Mouse (Mus musculus) embryonic facial prominence, embryonic 14.5 days (tissue): ENCODE data around the gene Ccar1. TPM values are rescaled to one million over a fixed set of nuclear protein-coding genes. Genes with fewer than 3 reads are reported as not detected.
"Not testable (repeated sequence)": the region's sequence is repeated elsewhere in the genome, so short reads cannot be mapped to it uniquely, and the experiment has no call there.

Experiments
- ATAC-seq: fragments of 200-750 bp; cut with Nextera tagmentation; 2 replicates; pipeline ENCODE4 v1.8.0; 2017; ENCODE audit warnings: low read depth, moderate number of reproducible peaks, moderate TSS enrichment
- DNase-seq: peaks from one replicate; pipeline ENCODE4 v3.0.0-alpha.2; 2015; ENCODE audit warnings: low spot score
- H3K27ac ChIP-seq: fragments of 300-500 bp; sonication (generic); replicated peaks from 2 replicates; pipeline ENCODE4 v1.5.1; 2014; ENCODE audit warnings: low read depth, mild to moderate bottlenecking, low read length, moderate library complexity
- H3K27me3 ChIP-seq: fragments of 300-500 bp; sonication (generic); replicated peaks from 2 replicates; pipeline ENCODE4 v1.6.1; 2014; ENCODE audit warnings: low read length; ENCODE audit not compliant: control insufficient read depth, insufficient read depth
- H3K36me3 ChIP-seq: fragments of 300-500 bp; sonication (generic); 2 replicates; pipeline ENCODE4 v1.6.1; 2014; ENCODE audit warnings: low read length, mixed read lengths; ENCODE audit not compliant: control insufficient read depth, insufficient read depth
- H3K4me1 ChIP-seq: fragments of 300-500 bp; sonication (generic); 2 replicates; pipeline ENCODE4 v1.6.1; 2014; ENCODE audit warnings: antibody characterized with exemption, low read length; ENCODE audit not compliant: control insufficient read depth, insufficient read depth
- H3K4me2 ChIP-seq: fragments of 300-500 bp; sonication (generic); 2 replicates; pipeline ENCODE4 v1.6.1; 2014; ENCODE audit warnings: low read depth, mild to moderate bottlenecking, low read length, moderate library complexity, mixed read lengths
- H3K4me3 ChIP-seq: fragments of 300-500 bp; sonication (generic); 2 replicates; pipeline ENCODE4 v1.5.1; 2014; ENCODE audit warnings: low read depth, mild to moderate bottlenecking, low read length
- H3K9ac ChIP-seq: fragments of 300-500 bp; sonication (generic); 2 replicates; pipeline ENCODE4 v1.6.1; 2014; ENCODE audit warnings: low read depth, mild to moderate bottlenecking, low read length, moderate library complexity, mixed read lengths
- H3K9me3 ChIP-seq: fragments of 300-500 bp; sonication (generic); 2 replicates; pipeline ENCODE4 v1.6.1; 2016; ENCODE audit warnings: low read length; ENCODE audit not compliant: control insufficient read depth
- WGBS: fragments of 180-500 bp; shearing (Covaris S2); extraction: QIAGEN DNeasy Blood & Tissue Kit; methylation state at CpG from one replicate; pipeline ENCODE4 v1.1.7; 2014; 5-methylcytosine and 5-hydroxymethylcytosine counted together
- polyA plus RNA-seq: library from polyadenylated mRNA; unstranded; fragments of >200 nt; fragmentation: Nextera tagmentation; extraction: Ambion mirVana; gene quantifications from 2 replicates; pipeline ENCODE4 v1.2.1, GENCODE M21; 2014

Ccar1 gene
- polyA plus RNA-seq, 1 experiment from 2014 or later: 103 TPM

DNA sequence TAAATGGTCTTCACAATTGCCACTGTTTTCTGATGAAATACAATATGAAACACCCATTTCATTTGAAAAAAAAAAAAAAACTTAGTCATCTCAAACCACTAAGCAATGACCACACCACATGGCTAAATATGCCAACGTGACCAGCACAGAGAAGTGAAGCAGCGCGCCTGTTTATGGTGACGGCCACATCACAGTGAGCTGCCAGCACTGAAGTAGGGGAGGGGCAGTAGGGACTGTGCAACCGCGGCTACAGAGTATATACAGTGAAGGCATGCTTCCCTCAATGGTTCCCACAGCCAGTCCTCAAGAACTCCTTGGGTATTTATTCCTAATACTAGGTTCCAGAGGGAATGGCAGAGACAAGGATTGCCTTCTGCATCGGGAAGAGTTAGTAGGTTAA is 16.2 kb upstream of the Ccar1 start:
- DNase-seq: no peak
- Histone ChIP-seq H3K27ac (no peak overlapping the region), H3K9me3 (no peaks in the 10 kb centered on the region), H3K4me1 (no peaks in the 10 kb centered on the region), H3K4me3 (no peak overlapping the region), H3K4me2 (no peak overlapping the region), H3K36me3 (peaks cover 22% of the 10 kb centered on the region), H3K9ac (no peak overlapping the region), H3K27me3 (no peaks in the 10 kb centered on the region)
- WGBS: 90% methylated on average over 7 of the region's 7 CpGs
- ATAC-seq: no peak

DNA sequence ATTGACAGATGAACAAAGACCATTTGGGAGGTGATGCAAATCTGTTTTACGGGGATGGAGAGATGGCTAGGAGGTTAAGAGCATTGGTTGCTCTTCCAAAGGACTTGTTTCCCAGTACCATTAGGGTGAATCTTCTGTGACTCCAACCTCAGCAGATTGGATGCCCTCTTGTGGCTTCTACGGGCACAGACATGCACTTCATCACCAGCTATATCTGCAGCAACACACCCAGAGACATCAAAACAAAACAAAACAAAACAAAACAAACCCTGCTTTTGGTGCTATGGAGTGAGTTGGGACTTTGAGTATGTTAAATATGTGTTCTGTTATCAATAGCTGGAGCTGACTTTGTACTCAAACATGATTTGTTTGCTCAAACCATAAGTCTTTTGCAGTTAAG is 12.0 kb upstream of the Ccar1 start:
- Histone ChIP-seq H3K27me3 (no peaks in the 10 kb centered on the region), H3K9me3 (no peaks in the 10 kb centered on the region), H3K4me2 (no peak overlapping the region), H3K27ac (no peak overlapping the region), H3K4me3 (no peak overlapping the region), H3K36me3 (0 out of 2 replicates have a peak, but pooled peaks cover 11% of the 10 kb centered on the region), H3K9ac (no peak overlapping the region), H3K4me1 (no peaks in the 10 kb centered on the region)
- ATAC-seq (no peak), DNase-seq (no peak)
- WGBS: 88% methylated on average over 2 of the region's 2 CpGs

GRCm38 (mm10) chr10:62803296-62803695 is 11.2 kb upstream of the Ccar1 start:
- 95% methylated on average over 2 of the region's 2 CpGs for WGBS

DNA sequence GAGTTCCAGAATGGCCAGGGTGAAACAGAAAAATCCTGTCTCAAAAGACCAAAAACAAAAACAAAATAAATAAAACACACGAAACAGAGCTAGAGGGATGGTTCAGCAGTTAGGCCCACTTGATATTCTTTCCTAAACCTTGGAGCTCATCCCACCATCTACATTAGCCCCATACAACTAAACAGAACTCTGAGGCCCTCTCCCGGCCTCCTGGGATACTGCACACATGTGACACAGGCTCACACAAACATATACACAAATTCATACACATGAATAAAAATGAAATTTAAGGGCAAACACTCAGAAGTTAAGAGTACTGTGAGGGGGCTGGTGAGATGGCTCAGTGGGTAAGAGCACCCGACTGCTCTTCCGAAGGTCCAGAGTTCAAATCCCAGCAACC is 2.1 kb upstream of the Ccar1 start:
- 94% methylated on average over 4 of the region's 4 CpGs for WGBS
- Histone ChIP-seq H3K4me3 (no peak overlapping the region), H3K27me3 (no peaks in the 10 kb centered on the region), H3K9ac (no peak overlapping the region), H3K9me3 (no peaks in the 10 kb centered on the region), H3K36me3 (peaks cover 13% of the 10 kb centered on the region), H3K27ac (no peak overlapping the region), H3K4me1 (0 out of 2 replicates have a peak, but pooled peaks cover 3% of the 10 kb centered on the region), H3K4me2 (no peak overlapping the region)
- no peak for DNase-seq
- no peak for ATAC-seq

More at GRCm38 (mm10) chr10:62803296-62803695, 11.2 kb upstream of the Ccar1 start:
- DNase-seq (no peak), ATAC-seq (no peak)
- Histone ChIP-seq H3K4me1 (no peaks in the 10 kb centered on the region), H3K36me3 (0 out of 2 replicates have a peak, but pooled peaks cover 11% of the 10 kb centered on the region), H3K4me2 (no peak overlapping the region), H3K27me3 (no peaks in the 10 kb centered on the region), H3K9ac (no peak overlapping the region), H3K9me3 (no peaks in the 10 kb centered on the region), H3K27ac (no peak overlapping the region), H3K4me3 (no peak overlapping the region)

DNA sequence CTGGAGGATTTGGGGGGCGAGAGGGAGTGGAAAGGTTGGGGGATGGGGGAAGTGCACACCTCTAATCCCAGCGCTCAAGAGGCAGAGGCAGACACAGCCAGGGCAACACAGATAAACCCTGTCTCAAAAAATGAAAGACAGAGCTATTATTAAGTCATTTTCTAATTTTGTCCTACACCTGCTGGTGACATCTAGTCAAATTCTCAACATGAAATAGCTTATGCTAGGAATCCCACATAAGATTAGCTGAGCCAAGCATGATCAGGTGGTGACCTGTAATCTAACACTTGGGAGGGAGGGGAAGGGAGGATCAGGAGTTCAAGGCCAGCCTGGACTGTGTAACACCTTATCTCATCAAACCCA is 986 bp upstream of the Ccar1 start:
- H3K9ac ChIP-seq: peak overlapping the region; percentile 97; the same call in 1 of the 2 replicates

DNA sequence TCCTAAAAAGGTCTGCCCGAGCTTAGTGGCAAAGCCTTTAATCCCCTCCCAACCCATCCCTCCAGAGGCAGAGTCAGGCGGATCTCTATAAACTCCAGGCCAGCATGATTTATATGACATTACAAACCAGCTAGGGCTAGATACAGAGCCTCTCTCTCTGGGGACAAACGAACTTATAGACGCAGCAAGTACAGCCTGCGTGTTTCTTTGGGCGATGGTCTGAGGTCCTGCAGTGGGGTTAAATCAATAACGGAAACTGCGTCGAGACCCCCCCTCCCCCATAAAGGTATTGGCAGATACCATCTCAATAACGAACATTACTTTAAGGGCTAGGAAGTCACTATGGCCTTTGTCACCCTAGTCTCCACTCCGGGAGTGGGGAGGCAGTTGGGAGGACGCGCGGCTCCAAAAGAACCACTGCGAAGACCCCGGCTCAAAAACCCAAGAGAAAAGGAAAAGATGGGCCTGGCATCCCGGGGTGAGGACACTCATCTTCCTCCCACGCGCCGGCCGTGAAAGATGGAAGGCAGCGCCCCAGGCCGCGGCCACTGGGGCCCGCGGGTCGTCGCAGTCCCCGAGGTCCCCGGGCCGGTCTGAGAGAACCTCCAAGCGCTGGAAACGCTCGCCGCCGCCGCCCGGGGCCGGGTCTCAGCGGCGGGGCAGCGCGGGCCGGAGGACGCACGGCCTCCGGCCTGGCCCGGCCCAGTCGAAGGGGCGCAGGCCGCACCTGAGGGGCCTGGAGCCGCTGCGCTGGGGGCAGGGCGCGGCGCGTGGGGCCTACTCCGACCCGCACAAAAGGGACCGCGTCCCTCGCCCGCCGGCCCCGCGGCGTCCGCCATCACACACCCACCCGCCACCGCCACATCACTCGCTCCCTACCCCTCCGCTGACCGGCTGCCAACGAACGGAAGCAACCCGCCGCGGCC is 572 bp downstream of the Ccar1 start:
- DNase-seq (peak; percentile 26), ATAC-seq (peak; percentile 79)
- Histone ChIP-seq H3K36me3 (peaks cover 39% of the 10 kb centered on the region), H3K4me1 (0 out of 2 replicates have a peak, but pooled peaks cover 3% of the 10 kb centered on the region), H3K27ac (peak overlapping the region; percentile 97), H3K9ac (peak overlapping the region; percentile 97), H3K4me3 (peak overlapping the region; percentile 95), H3K27me3 (no peaks in the 10 kb centered on the region), H3K4me2 (peak overlapping the region; percentile 59), H3K9me3 (no peaks in the 10 kb centered on the region)
- WGBS: 2% methylated on average over 43 of the region's 78 CpGs

More for the DNA sequence above, 986 bp upstream of the Ccar1 start:
- Histone ChIP-seq H3K27me3 (no peaks in the 10 kb centered on the region), H3K27ac (peak overlapping the region; percentile 97), H3K36me3 (peaks cover 24% of the 10 kb centered on the region), H3K4me1 (0 out of 2 replicates have a peak, but pooled peaks cover 3% of the 10 kb centered on the region), H3K4me2 (peak overlapping the region; percentile 56), H3K9me3 (no peaks in the 10 kb centered on the region), H3K4me3 (peak overlapping the region; percentile 95)
- DNase-seq (peak; percentile 29), ATAC-seq (no peak)
- WGBS: 31% methylated on average over 2 of the region's 2 CpGs

- not testable (repeated sequence) for H3K27ac ChIP-seq, H3K4me3 ChIP-seq, H3K9me3 ChIP-seq, H3K9ac ChIP-seq, H3K4me1 ChIP-seq, DNase-seq, H3K4me2 ChIP-seq, ATAC-seq, H3K27me3 ChIP-seq
- 81% methylated on average over 1 of the region's 1 CpGs for WGBS
- peaks cover 96% of the 10 kb centered on the region for H3K36me3 ChIP-seq
Measured at GRCm38 (mm10) chr10:62781776-62782175, 10.3 kb downstream of the Ccar1 start.

DNA sequence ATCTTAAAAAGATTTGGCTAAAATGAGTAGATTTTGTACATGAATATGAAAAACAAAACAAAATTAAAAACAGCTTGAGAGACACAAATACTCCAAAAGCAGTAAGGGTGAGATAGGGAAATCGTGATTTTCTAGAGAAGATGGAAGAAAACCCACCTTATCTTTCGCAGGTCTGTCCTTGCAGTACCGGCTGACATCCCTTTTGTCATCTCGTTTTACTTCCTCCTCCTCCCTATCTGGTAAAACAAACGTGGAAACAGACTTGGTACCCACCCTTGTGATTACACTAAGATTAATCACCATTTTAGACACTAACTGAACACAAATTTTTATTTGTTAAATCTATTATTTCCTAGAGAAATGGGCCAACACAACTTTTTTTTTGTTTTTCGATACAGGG is 41.3 kb downstream of the Ccar1 start:
- Histone ChIP-seq H3K36me3 (peaks cover 95% of the 10 kb centered on the region), H3K27me3 (no peaks in the 10 kb centered on the region), H3K4me3 (no peak overlapping the region), H3K4me2 (no peak overlapping the region), H3K9ac (no peak overlapping the region), H3K27ac (no peak overlapping the region), H3K4me1 (no peaks in the 10 kb centered on the region), H3K9me3 (no peaks in the 10 kb centered on the region)
- WGBS: 85% methylated on average over 6 of the region's 6 CpGs
- DNase-seq (no peak), ATAC-seq (no peak)
